Mouse (Mus musculus) kidney, embryonic 14.5 days (tissue): ENCODE measurements at regions not wholly inside any gene's neighbourhood (a gene's known extent, or its start where the extent isn't known, plus 50 kb on each side); places are given as distances from the start of the nearest gene placed in this dataset.

Experiments used
- ATAC-seq: fragments of 200-750 bp; cut with Nextera tagmentation; 2 replicates; pipeline ENCODE4 v1.8.0; 2017; ENCODE audit warnings: moderate number of reproducible peaks, mild to moderate bottlenecking, moderate TSS enrichment, moderate library complexity; ENCODE audit not compliant: low FRiP score, low TSS enrichment
- H3K27ac ChIP-seq: fragments of 300-500 bp; sonication (generic); 2 replicates; pipeline ENCODE4 v1.5.1; 2014; ENCODE audit warnings: low read depth, mild to moderate bottlenecking, low read length, moderate library complexity, mixed read lengths
- H3K27me3 ChIP-seq: fragments of 300-500 bp; sonication (generic); 2 replicates; pipeline ENCODE4 v1.6.1; 2014; ENCODE audit warnings: mild to moderate bottlenecking, low read length; ENCODE audit not compliant: control insufficient read depth, insufficient read depth
- H3K36me3 ChIP-seq: fragments of 300-500 bp; sonication (generic); 2 replicates; pipeline ENCODE4 v1.6.1; 2014; ENCODE audit warnings: low read length, mixed read lengths; ENCODE audit not compliant: control insufficient read depth, insufficient read depth
- H3K4me1 ChIP-seq: fragments of 300-500 bp; sonication (generic); 2 replicates; pipeline ENCODE4 v1.6.1; 2014; ENCODE audit warnings: low read length, mixed read lengths; ENCODE audit not compliant: control insufficient read depth, insufficient read depth
- H3K4me2 ChIP-seq: fragments of 300-500 bp; sonication (generic); replicated peaks from 2 replicates; pipeline ENCODE4 v1.6.1; 2014; ENCODE audit warnings: low read depth, mild to moderate bottlenecking, low read length
- H3K4me3 ChIP-seq: fragments of 300-500 bp; sonication (generic); 2 replicates; pipeline ENCODE4 v1.5.1; 2014; ENCODE audit warnings: mild to moderate bottlenecking, low read length
- H3K9ac ChIP-seq: fragments of 300-500 bp; sonication (generic); 2 replicates; pipeline ENCODE4 v1.6.1; 2014; ENCODE audit warnings: low read depth, mild to moderate bottlenecking, low read length, moderate library complexity
- H3K9me3 ChIP-seq: fragments of 300-500 bp; sonication (generic); 2 replicates; pipeline ENCODE4 v1.6.1; 2016; ENCODE audit warnings: low read length; ENCODE audit not compliant: control insufficient read depth
- WGBS: fragments of 180-500 bp; shearing (Covaris S2); extraction: QIAGEN DNeasy Blood & Tissue Kit; methylation state at CpG from one replicate; pipeline ENCODE4 v1.1.7; 2014; 5-methylcytosine and 5-hydroxymethylcytosine counted together

GRCm38 (mm10) chr12:54299506-54299905 is 95.8 kb upstream of the Egln3 start:
- Histone ChIP-seq H3K4me2 (no peak overlapping the region), H3K36me3 (no peaks in the 10 kb centered on the region), H3K9me3 (no peaks in the 10 kb centered on the region), H3K4me3 (no peak overlapping the region), H3K9ac (no peak overlapping the region), H3K27me3 (no peaks in the 10 kb centered on the region), H3K4me1 (no peaks in the 10 kb centered on the region), H3K27ac (no peak overlapping the region)
- 69% methylated on average over 5 of the region's 5 CpGs for WGBS
- no peak for ATAC-seq

DNA sequence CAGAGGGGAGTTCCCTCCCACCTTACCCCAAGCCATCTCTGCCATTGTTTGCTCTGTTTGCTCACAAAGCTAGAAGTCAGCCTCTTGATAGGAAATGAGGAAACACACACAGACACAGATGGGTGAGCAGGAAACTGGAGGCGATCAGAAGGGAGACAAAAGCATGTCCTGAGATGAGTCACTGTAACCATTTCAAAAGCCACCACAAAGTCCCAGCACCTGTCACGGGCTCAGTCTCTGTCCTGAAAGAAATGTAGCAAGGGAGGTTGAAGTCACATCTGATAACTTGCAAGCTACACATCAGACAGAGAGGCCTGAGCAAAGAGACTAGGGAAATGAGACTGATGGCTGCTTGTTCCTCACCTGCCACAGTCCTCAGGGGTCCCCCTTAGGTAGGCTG is 89.6 kb upstream of the Egln3 start:
- H3K27ac ChIP-seq, result no peak overlapping the region
- H3K4me1 ChIP-seq, result no peaks in the 10 kb centered on the region
- H3K9me3 ChIP-seq, result no peaks in the 10 kb centered on the region
- 78% methylated on average over 2 of the region's 2 CpGs for WGBS
- H3K4me2 ChIP-seq, result no peak overlapping the region
- ATAC-seq, result no peak
- H3K4me3 ChIP-seq, result no peak overlapping the region
- no peaks in the 10 kb centered on the region for H3K27me3 ChIP-seq
- no peak overlapping the region for H3K9ac ChIP-seq
- H3K36me3 ChIP-seq, result no peaks in the 10 kb centered on the region

DNA sequence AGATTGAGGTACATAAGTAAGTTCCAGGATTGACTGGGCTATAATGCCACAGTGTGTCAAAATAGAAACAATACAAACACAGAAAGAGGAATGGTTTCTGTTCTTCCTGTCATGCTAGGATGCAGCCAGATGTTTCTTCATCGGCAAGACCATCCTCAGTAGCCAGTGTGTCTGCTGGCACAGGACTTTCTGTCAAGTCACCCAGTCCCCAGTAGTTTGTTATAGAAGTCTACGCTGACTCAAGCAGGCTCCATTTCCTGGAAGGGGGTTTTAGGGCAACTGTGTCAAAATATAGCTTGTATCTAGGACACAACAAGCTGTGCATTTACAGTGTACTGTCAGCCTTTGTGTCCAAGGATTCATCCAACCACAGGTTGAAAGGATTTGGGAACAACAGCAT is 86.7 kb upstream of the Egln3 start:
- Histone ChIP-seq H3K27me3 (no peaks in the 10 kb centered on the region), H3K36me3 (no peaks in the 10 kb centered on the region), H3K27ac (no peak overlapping the region), H3K4me3 (no peak overlapping the region), H3K4me2 (no peak overlapping the region), H3K9ac (no peak overlapping the region), H3K4me1 (no peaks in the 10 kb centered on the region), H3K9me3 (no peaks in the 10 kb centered on the region)
- WGBS, result 89% methylated on average over 2 of the region's 2 CpGs
- ATAC-seq, result no peak

DNA sequence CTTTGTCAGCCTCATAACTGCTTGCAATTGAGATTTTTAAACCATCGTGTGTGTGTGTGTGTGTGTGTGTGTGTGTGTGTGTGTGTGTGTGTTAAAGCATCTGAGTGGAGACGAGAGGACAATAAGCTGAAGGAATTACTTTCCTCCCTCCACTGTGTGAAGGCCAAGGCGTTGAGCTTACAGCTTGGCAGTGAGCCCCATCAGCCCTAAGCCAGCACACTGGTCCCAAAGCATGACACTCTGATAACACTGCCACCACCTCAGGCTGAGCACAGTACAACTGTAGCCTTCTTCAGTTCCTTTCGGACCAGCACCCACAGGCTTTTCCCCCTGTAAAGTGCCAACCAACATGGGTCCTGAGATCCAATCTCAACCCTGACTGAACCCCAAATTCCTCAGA is 85.1 kb upstream of the Egln3 start:
- Histone ChIP-seq H3K4me1 (no peaks in the 10 kb centered on the region), H3K36me3 (no peaks in the 10 kb centered on the region), H3K4me3 (no peak overlapping the region), H3K9ac (no peak overlapping the region), H3K27ac (no peak overlapping the region), H3K9me3 (no peaks in the 10 kb centered on the region), H3K4me2 (no peak overlapping the region), H3K27me3 (no peaks in the 10 kb centered on the region)
- WGBS, result 74% methylated on average over 4 of the region's 4 CpGs
- no peak for ATAC-seq

DNA sequence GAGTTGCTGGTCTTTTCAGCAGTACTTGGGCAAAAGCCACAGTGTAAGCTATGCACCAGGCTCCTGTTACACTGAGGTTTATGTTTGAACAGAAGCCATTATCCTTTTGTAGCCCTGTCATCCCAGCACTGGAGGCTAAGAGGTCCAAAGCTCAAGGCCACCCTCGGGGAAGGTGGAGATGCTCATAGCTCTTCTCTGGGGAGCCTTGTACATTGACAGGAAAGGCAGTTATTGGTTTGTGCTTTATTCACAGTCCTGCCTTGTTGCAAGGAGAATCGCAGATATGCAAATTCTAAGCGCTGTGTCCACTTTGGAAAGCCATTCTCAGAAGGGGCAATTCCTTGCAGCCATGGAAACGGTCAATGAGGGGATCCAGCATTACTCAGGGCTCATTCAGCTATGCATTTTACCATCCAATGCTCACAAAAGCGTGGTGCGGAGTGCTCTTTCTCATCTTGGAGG is 84.4 kb upstream of the Egln3 start:
- no peaks in the 10 kb centered on the region for H3K4me1 ChIP-seq
- no peaks in the 10 kb centered on the region for H3K27me3 ChIP-seq
- 68% methylated on average over 6 of the region's 6 CpGs for WGBS
- no peak overlapping the region for H3K27ac ChIP-seq
- no peak overlapping the region for H3K4me3 ChIP-seq
- H3K9ac ChIP-seq, result no peak overlapping the region
- no peaks in the 10 kb centered on the region for H3K9me3 ChIP-seq
- no peaks in the 10 kb centered on the region for H3K36me3 ChIP-seq
- ATAC-seq, result no peak
- H3K4me2 ChIP-seq, result no peak overlapping the region

GRCm38 (mm10) chr12:54286911-54287819 is 83.5 kb upstream of the Egln3 start:
- WGBS, result 79% methylated on average over 16 of the region's 16 CpGs
- H3K36me3 ChIP-seq, result no peaks in the 10 kb centered on the region
- no peaks in the 10 kb centered on the region for H3K27me3 ChIP-seq
- H3K27ac ChIP-seq, result no peak overlapping the region
- no peak for ATAC-seq
- no peak overlapping the region for H3K4me2 ChIP-seq
- H3K4me3 ChIP-seq, result no peak overlapping the region
- no peak overlapping the region for H3K9ac ChIP-seq
- H3K4me1 ChIP-seq, result no peaks in the 10 kb centered on the region
- H3K9me3 ChIP-seq, result no peaks in the 10 kb centered on the region

GRCm38 (mm10) chr12:54283646-54284045 is 80.0 kb upstream of the Egln3 start:
- Histone ChIP-seq H3K4me3 (no peak overlapping the region), H3K27me3 (no peaks in the 10 kb centered on the region), H3K27ac (no peak overlapping the region), H3K36me3 (no peaks in the 10 kb centered on the region), H3K9ac (no peak overlapping the region), H3K4me1 (no peaks in the 10 kb centered on the region), H3K9me3 (no peaks in the 10 kb centered on the region), H3K4me2 (no peak overlapping the region)
- no peak for ATAC-seq
- WGBS, result 14% methylated on average over 4 of the region's 4 CpGs

GRCm38 (mm10) chr12:54283011-54283410 is 79.4 kb upstream of the Egln3 start:
- Histone ChIP-seq H3K4me3 (no peak overlapping the region), H3K36me3 (no peaks in the 10 kb centered on the region), H3K27ac (no peak overlapping the region), H3K9me3 (no peaks in the 10 kb centered on the region), H3K9ac (no peak overlapping the region), H3K4me1 (no peaks in the 10 kb centered on the region), H3K27me3 (no peaks in the 10 kb centered on the region), H3K4me2 (no peak overlapping the region)
- no peak for ATAC-seq
- 100% methylated on average over 1 of the region's 1 CpGs for WGBS

- Histone ChIP-seq H3K36me3 (no peaks in the 10 kb centered on the region), H3K4me1 (no peaks in the 10 kb centered on the region), H3K27me3 (no peaks in the 10 kb centered on the region), H3K27ac (no peak overlapping the region), H3K4me3 (no peak overlapping the region), H3K9ac (no peak overlapping the region), H3K4me2 (no peak overlapping the region), H3K9me3 (no peaks in the 10 kb centered on the region)
- 58% methylated on average over 4 of the region's 4 CpGs for WGBS
- no peak for ATAC-seq
These were observed 78.7 kb upstream of the Egln3 start for GRCm38 (mm10) chr12:54282281-54282921.
